Mouse (Mus musculus): Measurements from ENCODE around the gene Trp53bp2. TPM values are rescaled to one million over a fixed set of nuclear protein-coding genes. Genes with fewer than 3 reads are reported as not detected.

Trp53bp2 gene
- polyA plus RNA-seq, 1 experiment, result 8.9 TPM

- peaks cover 3% of the 10 kb centered on the region; the same call in 1 of the 2 replicates for H3K4me1 ChIP-seq (ENCODE audit: control insufficient read depth, insufficient read depth, insufficient read length)
- no peak overlapping the region for H3K4me3 ChIP-seq (ENCODE audit: extremely low read depth, insufficient read depth, insufficient read length)
- no peaks in the 10 kb centered on the region; the same call in 1 of the 2 replicates for H3K27me3 ChIP-seq (ENCODE audit: control insufficient read depth, insufficient read depth, low read length)
- DNase-seq (ENCODE audit: low read depth in 1 of 2, low spot score in 2 of 2), result no peak
- H3K36me3 ChIP-seq (ENCODE audit: control insufficient read depth, insufficient read depth, low read length), result no peaks in the 10 kb centered on the region
- WGBS, result 78% methylated on average over 8 of the region's 8 CpGs
- TF ChIP-seq CTCF (IDR thresholded peaks at IDR 0.05; ENCODE audit: extremely low read depth, insufficient read depth, insufficient read length, insufficient replicate concordance), result no peak
- no peak for TF ChIP-seq POLR2A (IDR thresholded peaks at IDR 0.05; ENCODE audit: low read depth, low read length)
- H3K27ac ChIP-seq (ENCODE audit: insufficient read depth, low read length), result no peak overlapping the region
Observed at GRCm38 (mm10) chr1:182371891-182372290, 37.1 kb upstream of the Trp53bp2 start.

DNA sequence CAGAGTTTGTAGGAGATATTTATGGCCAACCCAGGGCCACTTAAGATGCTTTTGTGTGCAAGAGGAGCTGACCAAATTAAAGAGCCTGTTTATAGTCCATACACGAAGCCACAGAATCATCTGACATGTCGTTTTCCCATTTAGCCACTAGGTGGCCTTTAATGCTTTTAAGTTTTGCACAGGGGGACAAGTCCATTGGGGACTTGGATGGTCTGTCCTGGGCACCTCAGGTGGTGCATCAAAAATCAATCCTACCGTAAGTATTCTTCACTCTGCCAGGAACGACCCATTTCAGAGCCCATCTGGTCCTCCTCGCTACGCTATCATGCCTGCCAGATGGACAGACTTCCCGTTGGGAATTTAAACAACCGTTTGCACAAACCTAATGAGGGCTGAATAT is 32.8 kb upstream of the Trp53bp2 start:
- TF ChIP-seq CTCF (IDR thresholded peaks at IDR 0.05; ENCODE audit: extremely low read depth, insufficient read depth, insufficient read length, insufficient replicate concordance), result peak; percentile 14; the same call in 1 of the 2 replicates
- no peak for TF ChIP-seq POLR2A (IDR thresholded peaks at IDR 0.05; ENCODE audit: low read depth, low read length)
- Histone ChIP-seq H3K4me1 (ENCODE audit: control insufficient read depth, insufficient read depth, insufficient read length) (no peaks in the 10 kb centered on the region), H3K36me3 (ENCODE audit: control insufficient read depth, insufficient read depth, low read length) (no peaks in the 10 kb centered on the region), H3K27ac (ENCODE audit: insufficient read depth, low read length) (no peak overlapping the region), H3K27me3 (ENCODE audit: control insufficient read depth, insufficient read depth, low read length) (no peaks in the 10 kb centered on the region), H3K4me3 (ENCODE audit: extremely low read depth, insufficient read depth, insufficient read length) (no peak overlapping the region)
- 43% methylated on average over 8 of the region's 8 CpGs for WGBS
- DNase-seq (ENCODE audit: low read depth in 1 of 2, low spot score in 2 of 2), result no peak

- no peaks in the 10 kb centered on the region for H3K36me3 ChIP-seq (ENCODE audit: control insufficient read depth, insufficient read depth, low read length)
- H3K27me3 ChIP-seq (ENCODE audit: control insufficient read depth, insufficient read depth, low read length), result no peaks in the 10 kb centered on the region
- no peaks in the 10 kb centered on the region for H3K4me1 ChIP-seq (ENCODE audit: control insufficient read depth, insufficient read depth, insufficient read length)
- 94% methylated on average over 7 of the region's 7 CpGs for WGBS
- no peak overlapping the region for H3K4me3 ChIP-seq (ENCODE audit: extremely low read depth, insufficient read depth, insufficient read length)
- TF ChIP-seq POLR2A (IDR thresholded peaks at IDR 0.05; ENCODE audit: low read depth, low read length) (no peak), CTCF (IDR thresholded peaks at IDR 0.05; ENCODE audit: extremely low read depth, insufficient read depth, insufficient read length, insufficient replicate concordance) (no peak)
- DNase-seq (ENCODE audit: low read depth in 1 of 2, low spot score in 2 of 2), result no peak
- H3K27ac ChIP-seq (ENCODE audit: insufficient read depth, low read length), result no peak overlapping the region
Observed at GRCm38 (mm10) chr1:182376826-182377225, 32.1 kb upstream of the Trp53bp2 start.

DNA sequence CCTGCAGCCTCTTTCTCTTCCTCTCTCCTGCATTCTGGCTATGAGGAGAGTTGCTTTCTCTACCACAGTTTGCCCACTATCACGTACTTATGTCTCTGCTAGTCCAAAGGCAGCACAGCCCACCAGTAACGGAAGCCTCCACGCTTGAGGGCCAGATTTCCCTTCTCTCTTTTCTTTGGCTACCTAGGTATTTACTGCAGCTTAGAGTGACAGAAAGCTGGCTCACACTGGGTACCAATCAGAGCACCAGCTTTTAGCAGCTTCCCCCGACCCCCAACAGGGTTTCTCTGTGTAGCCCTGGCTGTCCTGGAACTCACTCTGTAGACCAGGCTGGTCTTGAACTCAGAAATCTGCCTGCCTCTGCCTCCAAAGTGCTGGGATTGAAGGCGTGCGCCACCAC is 31.5 kb upstream of the Trp53bp2 start:
- Histone ChIP-seq H3K4me1 (ENCODE audit: control insufficient read depth, insufficient read depth, insufficient read length) (no peaks in the 10 kb centered on the region), H3K4me3 (ENCODE audit: extremely low read depth, insufficient read depth, insufficient read length) (no peak overlapping the region), H3K27ac (ENCODE audit: insufficient read depth, low read length) (no peak overlapping the region), H3K27me3 (ENCODE audit: control insufficient read depth, insufficient read depth, low read length) (no peaks in the 10 kb centered on the region), H3K36me3 (ENCODE audit: control insufficient read depth, insufficient read depth, low read length) (no peaks in the 10 kb centered on the region)
- DNase-seq (ENCODE audit: low read depth in 1 of 2, low spot score in 2 of 2), result no peak
- WGBS, result 84% methylated on average over 6 of the region's 6 CpGs
- TF ChIP-seq CTCF (IDR thresholded peaks at IDR 0.05; ENCODE audit: extremely low read depth, insufficient read depth, insufficient read length, insufficient replicate concordance) (no peak), POLR2A (IDR thresholded peaks at IDR 0.05; ENCODE audit: low read depth, low read length) (no peak)

GRCm38 (mm10) chr1:182378205-182378835 is 30.7 kb upstream of the Trp53bp2 start:
- Histone ChIP-seq H3K36me3 (ENCODE audit: control insufficient read depth, insufficient read depth, low read length) (no peaks in the 10 kb centered on the region), H3K27me3 (ENCODE audit: control insufficient read depth, insufficient read depth, low read length) (no peaks in the 10 kb centered on the region), H3K27ac (ENCODE audit: insufficient read depth, low read length) (no peak overlapping the region), H3K4me3 (ENCODE audit: extremely low read depth, insufficient read depth, insufficient read length) (no peak overlapping the region), H3K4me1 (ENCODE audit: control insufficient read depth, insufficient read depth, insufficient read length) (no peaks in the 10 kb centered on the region)
- TF ChIP-seq CTCF (IDR thresholded peaks at IDR 0.05; ENCODE audit: extremely low read depth, insufficient read depth, insufficient read length, insufficient replicate concordance) (no peak), POLR2A (IDR thresholded peaks at IDR 0.05; ENCODE audit: low read depth, low read length) (no peak)
- DNase-seq (ENCODE audit: low read depth in 1 of 2, low spot score in 2 of 2), result no peak
- 73% methylated on average over 11 of the region's 11 CpGs for WGBS

- no peaks in the 10 kb centered on the region for H3K27me3 ChIP-seq (ENCODE audit: control insufficient read depth, insufficient read depth, low read length)
- no peak for DNase-seq (ENCODE audit: low read depth in 1 of 2, low spot score in 2 of 2)
- 88% methylated on average over 7 of the region's 7 CpGs for WGBS
- no peaks in the 10 kb centered on the region for H3K4me1 ChIP-seq (ENCODE audit: control insufficient read depth, insufficient read depth, insufficient read length)
- TF ChIP-seq POLR2A (IDR thresholded peaks at IDR 0.05; ENCODE audit: low read depth, low read length), result no peak
- no peak for TF ChIP-seq CTCF (IDR thresholded peaks at IDR 0.05; ENCODE audit: extremely low read depth, insufficient read depth, insufficient read length, insufficient replicate concordance)
- no peak overlapping the region for H3K27ac ChIP-seq (ENCODE audit: insufficient read depth, low read length)
- no peak overlapping the region for H3K4me3 ChIP-seq (ENCODE audit: extremely low read depth, insufficient read depth, insufficient read length)
- no peaks in the 10 kb centered on the region for H3K36me3 ChIP-seq (ENCODE audit: control insufficient read depth, insufficient read depth, low read length)
Observed at GRCm38 (mm10) chr1:182378876-182379275, 30.1 kb upstream of the Trp53bp2 start.

GRCm38 (mm10) chr1:182380683-182381082 is 28.3 kb upstream of the Trp53bp2 start:
- Histone ChIP-seq H3K4me3 (ENCODE audit: extremely low read depth, insufficient read depth, insufficient read length) (no peak overlapping the region), H3K4me1 (ENCODE audit: control insufficient read depth, insufficient read depth, insufficient read length) (no peaks in the 10 kb centered on the region), H3K27me3 (ENCODE audit: control insufficient read depth, insufficient read depth, low read length) (no peaks in the 10 kb centered on the region), H3K27ac (ENCODE audit: insufficient read depth, low read length) (no peak overlapping the region), H3K36me3 (ENCODE audit: control insufficient read depth, insufficient read depth, low read length) (no peaks in the 10 kb centered on the region)
- TF ChIP-seq CTCF (IDR thresholded peaks at IDR 0.05; ENCODE audit: extremely low read depth, insufficient read depth, insufficient read length, insufficient replicate concordance) (no peak), POLR2A (IDR thresholded peaks at IDR 0.05; ENCODE audit: low read depth, low read length) (no peak)
- no peak for DNase-seq (ENCODE audit: low read depth in 1 of 2, low spot score in 2 of 2)
- 55% methylated on average over 7 of the region's 7 CpGs for WGBS

Data from spleen, adult 2 months (tissue).